Mouse (Mus musculus) ES-E14 (cell line): ENCODE results near the gene Tspear.

Experiments used
- CHD2 ChIP-seq: IDR thresholded peaks from 2 replicates; pipeline ENCODE4 v1.6.1; 2014; ENCODE audit warnings: mild to moderate bottlenecking, low read depth, low read length, inconsistent platforms
- HCFC1 ChIP-seq: IDR thresholded peaks from 2 replicates; pipeline ENCODE4 v1.6.1; 2012; ENCODE audit warnings: low read length, inconsistent platforms, borderline replicate concordance; ENCODE audit not compliant: insufficient read depth
- MAFK ChIP-seq: IDR thresholded peaks from 2 replicates; pipeline ENCODE4 v1.6.1; 2014; ENCODE audit warnings: mild to moderate bottlenecking, low read depth, low read length, inconsistent platforms; ENCODE audit not compliant: insufficient read depth
- ZC3H11A ChIP-seq: IDR thresholded peaks from 2 replicates; pipeline ENCODE4 v1.6.1; 2012; ENCODE audit warnings: low read depth, mild to moderate bottlenecking, inconsistent platforms, low read length, borderline replicate concordance
- ZNF384 ChIP-seq: IDR thresholded peaks from 2 replicates; pipeline ENCODE4 v1.6.1; 2012; ENCODE audit warnings: low read depth, low read length, inconsistent platforms

- TF ChIP-seq MAFK (no peak), HCFC1 (no peak), ZNF384 (no peak), CHD2 (no peak), ZC3H11A (no peak)
These were observed 161.2 kb downstream of the Tspear start for GRCm38 (mm10) chr10:77847538-77847937.
